Mouse (Mus musculus) C2C12 (cell line): ENCODE measurements around the gene Cep290.

Experiments
- MAX ChIP-seq: IDR thresholded peaks from one replicate; pipeline ENCODE4 v1.6.1; 2011; ENCODE audit warnings: mild to moderate bottlenecking, control low read depth
- MYOG ChIP-seq: IDR thresholded peaks from one replicate; pipeline ENCODE4 v1.6.1; 2011; ENCODE audit not compliant: control insufficient read depth, insufficient read length; ENCODE audit errors: extremely low read depth

GRCm38 (mm10) chr10:100487097-100487978 lies at the start of gene Cep290, which contains the start of gene Tmtc3:
- TF ChIP-seq MYOG (no peak), MAX (peak; percentile 93)
